Mouse (Mus musculus) CH12.LX (cell line): ENCODE results near the gene Slc35c1. TPM values are rescaled to one million over a fixed set of nuclear protein-coding genes. Genes with fewer than 3 reads are reported as not detected.

Experiments used
- DNase-seq: peaks from one replicate; pipeline ENCODE4 v3.0.0-alpha.2; 2013; ENCODE audit errors: extremely low read depth
- H3K27ac ChIP-seq: 2 replicates; pipeline ENCODE4 v1.5.1; 2012; ENCODE audit warnings: low read depth, mild to moderate bottlenecking, control low read depth, moderate library complexity; ENCODE audit not compliant: insufficient read depth
- H3K27me3 ChIP-seq: replicated peaks from 2 replicates; pipeline ENCODE3; 2012; ENCODE audit warnings: inconsistent platforms
- H3K36me3 ChIP-seq, 2 experiments: replicated peaks in 1 of 2; 2 replicates each; pipeline versions ENCODE3 to v1.6.1; 2012; ENCODE audit warnings: inconsistent platforms in 1 of 2, low read length in 1 of 2, mild to moderate bottlenecking in 1 of 2, mixed read lengths in 1 of 2, moderate library complexity in 1 of 2; ENCODE audit not compliant: control insufficient read depth in 1 of 2, insufficient read depth in 1 of 2
- H3K4me1 ChIP-seq, 2 experiments: 2 replicates each; pipeline ENCODE4 v1.6.1; 2012; ENCODE audit warnings: inconsistent platforms in 1 of 2, moderate library complexity in 1 of 2; ENCODE audit not compliant: insufficient read depth in 2 of 2, control insufficient read depth in 1 of 2
- H3K4me2 ChIP-seq: 2 replicates; pipeline ENCODE4 v1.6.1; 2012; ENCODE audit warnings: low read depth, mild to moderate bottlenecking, control low read depth; ENCODE audit not compliant: poor library complexity, insufficient read depth, severe bottlenecking
- H3K4me3 ChIP-seq, 3 experiments: fragments of 150-350 bp in 1 of 3; sonication (generic) in 1 of 3; replicated peaks in 1 of 3; 2 replicates each; pipeline versions ENCODE3 to v1.5.1; 2011 to 2012; ENCODE audit warnings: low read depth in 2 of 3, low read length in 2 of 3, mild to moderate bottlenecking in 2 of 3, moderate library complexity in 2 of 3, control low read depth in 1 of 3, improper control_type of control experiment in 1 of 3, inconsistent platforms in 1 of 3, mixed read lengths in 1 of 3; ENCODE audit not compliant: poor library complexity in 1 of 3
- H3K79me2 ChIP-seq: replicated peaks from 2 replicates; pipeline ENCODE4 v1.6.1; 2012; ENCODE audit warnings: mild to moderate bottlenecking, moderate library complexity; ENCODE audit not compliant: control insufficient read depth, poor library complexity, insufficient read depth, severe bottlenecking; ENCODE audit errors: extremely low read depth
- H3K9ac ChIP-seq: 2 replicates; pipeline ENCODE4 v1.6.1; 2012; ENCODE audit warnings: low read depth, mild to moderate bottlenecking, control low read depth, moderate library complexity; ENCODE audit not compliant: insufficient read depth
- H3K9me3 ChIP-seq: replicated peaks from 2 replicates; pipeline ENCODE3; 2012; ENCODE audit warnings: low read length, inconsistent platforms, mixed read lengths
- BHLHE40 ChIP-seq: IDR thresholded peaks from 2 replicates; pipeline ENCODE4 v1.6.1; 2011; ENCODE audit warnings: mild to moderate bottlenecking, low read depth, low read length, improper control_type of control experiment
- CHD1 ChIP-seq: IDR thresholded peaks from 2 replicates; pipeline ENCODE4 v1.6.1; 2012; ENCODE audit warnings: low read depth, low read length, improper control_type of control experiment, inconsistent platforms
- CHD2 ChIP-seq: IDR thresholded peaks from 2 replicates; pipeline ENCODE4 v1.6.1; 2011; ENCODE audit warnings: low read length, improper control_type of control experiment
- E2F4 ChIP-seq: IDR thresholded peaks from 2 replicates; pipeline ENCODE4 v1.6.1; 2011; ENCODE audit warnings: low read depth, low read length, improper control_type of control experiment; ENCODE audit not compliant: insufficient replicate concordance
- ELF1 ChIP-seq: IDR thresholded peaks from 2 replicates; pipeline ENCODE4 v1.6.1; 2014; ENCODE audit warnings: low read depth, mild to moderate bottlenecking, inconsistent platforms, low read length, improper control_type of control experiment
- ETS1 ChIP-seq: conservative IDR thresholded peaks from 2 replicates; pipeline ENCODE4 v1.6.1; 2012; ENCODE audit warnings: low read depth, mild to moderate bottlenecking, inconsistent platforms, low read length, improper control_type of control experiment, moderate library complexity
- HCFC1 ChIP-seq: IDR thresholded peaks from 2 replicates; pipeline ENCODE4 v1.6.1; 2012; ENCODE audit warnings: low read depth, mild to moderate bottlenecking, inconsistent platforms, low read length, improper control_type of control experiment
- JUND ChIP-seq: conservative IDR thresholded peaks from 2 replicates; pipeline ENCODE4 v1.6.1; 2011; ENCODE audit warnings: low read depth, low read length, improper control_type of control experiment
- KAT2A ChIP-seq: IDR thresholded peaks from 2 replicates; pipeline ENCODE4 v1.6.1; 2012; ENCODE audit warnings: low read length, improper control_type of control experiment, inconsistent platforms; ENCODE audit not compliant: insufficient replicate concordance
- MAZ ChIP-seq: IDR thresholded peaks from 2 replicates; pipeline ENCODE4 v1.6.1; 2012; ENCODE audit warnings: low read depth, mild to moderate bottlenecking, inconsistent platforms, low read length, improper control_type of control experiment, moderate library complexity
- MEF2A ChIP-seq: IDR thresholded peaks from 2 replicates; pipeline ENCODE4 v1.6.1; 2014; ENCODE audit warnings: low read depth, mild to moderate bottlenecking, inconsistent platforms, low read length, improper control_type of control experiment, borderline replicate concordance
- MXI1 ChIP-seq: IDR thresholded peaks from 2 replicates; pipeline ENCODE4 v1.6.1; 2011; ENCODE audit warnings: mild to moderate bottlenecking, low read depth, low read length, improper control_type of control experiment
- NRF1 ChIP-seq: IDR thresholded peaks from 2 replicates; pipeline ENCODE4 v1.6.1; 2014; ENCODE audit warnings: low read depth, mild to moderate bottlenecking, inconsistent platforms, low read length, improper control_type of control experiment, moderate library complexity
- POLR2A ChIP-seq: IDR thresholded peaks from 2 replicates; pipeline ENCODE4 v1.6.1; 2011; ENCODE audit warnings: low read depth, mild to moderate bottlenecking, improper control_type of control experiment, low read length
- POLR2AphosphoS2 ChIP-seq: IDR thresholded peaks from 2 replicates; pipeline ENCODE4 v1.6.1; 2011; ENCODE audit warnings: low read depth, low read length, improper control_type of control experiment
- RCOR1 ChIP-seq: conservative IDR thresholded peaks from 2 replicates; pipeline ENCODE4 v1.6.1; 2012; ENCODE audit warnings: low read depth, mild to moderate bottlenecking, inconsistent platforms, low read length, improper control_type of control experiment
- SIN3A ChIP-seq: IDR thresholded peaks from 2 replicates; pipeline ENCODE4 v1.6.1; 2012; ENCODE audit warnings: low read length, improper control_type of control experiment, inconsistent platforms
- SMC3 ChIP-seq: IDR thresholded peaks from 2 replicates; pipeline ENCODE4 v1.6.1; 2011; ENCODE audit warnings: low read depth, low read length, improper control_type of control experiment
- TBP ChIP-seq: conservative IDR thresholded peaks from 2 replicates; pipeline ENCODE4 v1.6.1; 2011; ENCODE audit warnings: low read depth, low read length, improper control_type of control experiment
- TCF12 ChIP-seq: IDR thresholded peaks from 2 replicates; pipeline ENCODE4 v1.6.1; 2014; ENCODE audit warnings: low read depth, mild to moderate bottlenecking, inconsistent platforms, low read length, improper control_type of control experiment
- USF1 ChIP-seq: IDR thresholded peaks from 2 replicates; pipeline ENCODE4 v1.6.1; 2014; ENCODE audit warnings: low read depth, mild to moderate bottlenecking, inconsistent platforms, low read length, improper control_type of control experiment
- USF2 ChIP-seq: conservative IDR thresholded peaks from 2 replicates; pipeline ENCODE4 v1.6.1; 2011; ENCODE audit warnings: low read depth, low read length, improper control_type of control experiment
- ZC3H11A ChIP-seq: IDR thresholded peaks from 2 replicates; pipeline ENCODE4 v1.6.1; 2012; ENCODE audit warnings: low read depth, mild to moderate bottlenecking, inconsistent platforms, low read length, improper control_type of control experiment
- ZKSCAN1 ChIP-seq: IDR thresholded peaks from 2 replicates; pipeline ENCODE4 v1.6.1; 2012; ENCODE audit warnings: low read depth, inconsistent platforms, low read length, improper control_type of control experiment, borderline replicate concordance
- ZMIZ1 ChIP-seq: IDR thresholded peaks from 2 replicates; pipeline ENCODE4 v1.6.1; 2012; ENCODE audit warnings: low read depth, mild to moderate bottlenecking, inconsistent platforms, low read length, improper control_type of control experiment
- dilution Hi-C: fragments of 300-500 bp; cut with MboI; formaldehyde crosslinking; loops from 2 replicates; pipeline ENCODE4 v1.14.3; 2020; ENCODE audit warnings: low sequenced_read_pairs; ENCODE audit not compliant: extremely low pct_unique_long_range_greater_than_20kb, extremely low pct_ligation_motif_present
- in situ Hi-C: fragments of 300-500 bp; cut with MboI; formaldehyde crosslinking; loops from 3 replicates; pipeline ENCODE4 v1.14.3; 2019; ENCODE audit warnings: low sequenced_read_pairs, low pct_ligation_motif_present, low pct_unique_long_range_greater_than_20kb, mixed read lengths
- polyA plus RNA-seq: library from polyadenylated mRNA; unstranded; fragments of >175 nt; gene quantifications from 2 replicates; pipeline ENCODE4 v1.2.1, GENCODE M21; 2012; ENCODE audit warnings: low read depth; ENCODE audit not compliant: insufficient read length
- total RNA-seq, 2 experiments: library from RNA; depleted of rRNA; stranded (reverse); fragments of 300-350 nt in 1 of 2; fragments of >200 nt in 1 of 2; gene quantifications; 2 replicates each; pipeline ENCODE4 v1.2.3; 2012 to 2014

Gene Slc35c1
- total and polyA plus RNA-seq, 3 experiments = 4.1 to 22.7 (median 8.7) TPM

GRCm38 (mm10) chr2:92440432-92440831, 19.9 kb downstream of the Slc35c1 start:
- H3K4me3 ChIP-seq = no peak overlapping the region
- peaks cover 4 to 7% of the 10 kb centered on the region in 2 experiments; a peak in 2 of 4 replicates for H3K4me1 ChIP-seq
- dilution Hi-C loops = no loop called here
- H3K79me2 ChIP-seq = no peaks in the 10 kb centered on the region
- TF ChIP-seq TBP = no peak
- no peak for TF ChIP-seq MAZ
- no peak for TF ChIP-seq POLR2AphosphoS2
- no peak for TF ChIP-seq JUND
- TF ChIP-seq HCFC1 = no peak
- no peak for TF ChIP-seq ZC3H11A
- no peak for TF ChIP-seq ZKSCAN1
- no peak for TF ChIP-seq USF2
- TF ChIP-seq ELF1 = no peak
- TF ChIP-seq ZMIZ1 = no peak
- no peak for TF ChIP-seq MXI1
- no peak for TF ChIP-seq RCOR1
- TF ChIP-seq TCF12 = no peak
- no peak for TF ChIP-seq KAT2A
- TF ChIP-seq NRF1 = no peak
- peaks cover 14% of the 10 kb centered on the region for H3K27me3 ChIP-seq
- no peak overlapping the region for H3K4me2 ChIP-seq
- in situ Hi-C loops = loop anchor here (10.0 kb wide), 1 partner anchor 386 kb away; no protein-coding TSS in a partner anchor
- DNase-seq = no peak
- peaks cover 6% of the 10 kb centered on the region for H3K9me3 ChIP-seq
- no peak overlapping the region for H3K9ac ChIP-seq
- H3K27ac ChIP-seq = no peak overlapping the region
- no peaks in the 10 kb centered on the region for H3K36me3 ChIP-seq

- no peaks in the 10 kb centered on the region for H3K79me2 ChIP-seq
- H3K4me3 ChIP-seq = no peak overlapping the region
- no peak overlapping the region for H3K9ac ChIP-seq
- no peaks in the 10 kb centered on the region for H3K36me3 ChIP-seq
- no peak overlapping the region for H3K4me2 ChIP-seq
- peaks cover 20% of the 10 kb centered on the region for H3K27me3 ChIP-seq
- in situ Hi-C loops = no loop called here
- H3K4me1 ChIP-seq = peaks cover 4 to 12% of the 10 kb centered on the region in 2 experiments; a peak in 2 of 4 replicates
- no peak for TF ChIP-seq TBP
- no peak for TF ChIP-seq USF1
- TF ChIP-seq NRF1 = no peak
- TF ChIP-seq MEF2A = no peak
- no peak for TF ChIP-seq SMC3
- TF ChIP-seq CHD1 = no peak
- no peak for TF ChIP-seq ELF1
- no peak for TF ChIP-seq BHLHE40
- no peak for TF ChIP-seq MXI1
- no peak for TF ChIP-seq CHD2
- no peak for TF ChIP-seq KAT2A
- no peak for TF ChIP-seq E2F4
- TF ChIP-seq ZC3H11A = no peak
- TF ChIP-seq JUND = no peak
- TF ChIP-seq ETS1 = no peak
- TF ChIP-seq POLR2A = no peak
- TF ChIP-seq SIN3A = no peak
- no peak for TF ChIP-seq USF2
- no peak for DNase-seq
- no peak overlapping the region for H3K27ac ChIP-seq
- dilution Hi-C loops = no loop called here
- H3K9me3 ChIP-seq = peaks cover 6% of the 10 kb centered on the region
Observed at GRCm38 (mm10) chr2:92438567-92438966, 21.8 kb downstream of the Slc35c1 start.
